Mouse (Mus musculus): ENCODE results near the gene Arhgap23. TPM values are rescaled to one million over a fixed set of nuclear protein-coding genes. Genes with fewer than 3 reads are reported as not detected.
A peak's percentile ranks its signal among the peaks of the same experiment; 100 is the strongest.

Arhgap23 gene
- polyA plus RNA-seq, 1 experiment from 2014 or later, result 4.2 TPM

DNA sequence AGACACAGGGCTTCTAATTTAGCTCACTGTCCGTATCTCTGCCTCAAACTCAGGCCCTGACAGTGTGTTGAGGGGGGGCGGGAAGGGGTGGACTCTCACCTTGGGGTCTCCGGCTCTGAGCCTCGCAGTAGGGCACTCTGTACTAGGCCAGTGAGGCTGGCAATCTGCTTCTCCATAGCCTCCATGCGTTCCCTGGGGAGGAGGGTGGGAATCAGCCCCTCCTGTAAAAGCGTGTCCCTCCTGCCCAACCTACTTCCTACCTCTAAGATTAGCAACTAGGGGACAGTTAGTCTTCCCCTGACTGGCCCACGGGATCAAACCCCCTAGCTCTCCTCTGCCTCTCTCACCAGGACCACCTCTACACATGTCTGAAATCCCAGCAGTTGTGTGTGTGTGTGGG, 118.3 kb downstream of the Arhgap23 start:
- H3K36me3 ChIP-seq (replicated peaks), result peaks cover 11% of the 10 kb centered on the region; the same call in 1 of the 2 replicates
- H3K27ac ChIP-seq, result no peak overlapping the region
- ATAC-seq (ENCODE audit: low FRiP score), result no peak
- no peak overlapping the region for H3K9ac ChIP-seq
- no peak overlapping the region for H3K4me2 ChIP-seq
- no peak overlapping the region for H3K4me3 ChIP-seq (replicated peaks)
- peaks cover 59% of the 10 kb centered on the region for H3K4me1 ChIP-seq
- 40% methylated on average over 7 of the region's 7 CpGs for WGBS
- H3K27me3 ChIP-seq, result peaks cover 75% of the 10 kb centered on the region
- H3K9me3 ChIP-seq, result no peaks in the 10 kb centered on the region

GRCm38 (mm10) chr11:97534442-97535307, 119.3 kb downstream of the Arhgap23 start:
- H3K9me3 ChIP-seq, result no peaks in the 10 kb centered on the region
- peaks cover 76% of the 10 kb centered on the region for H3K27me3 ChIP-seq
- no peak for ATAC-seq (ENCODE audit: low FRiP score)
- H3K4me3 ChIP-seq (replicated peaks), result peak overlapping the region; percentile 22
- H3K4me2 ChIP-seq, result peak overlapping the region; percentile 36
- 7% methylated on average over 94 of the region's 95 CpGs for WGBS
- H3K36me3 ChIP-seq (replicated peaks), result peaks cover 1% of the 10 kb centered on the region; the same call in 1 of the 2 replicates
- peak overlapping the region; percentile 9; the same call in 1 of the 2 replicates for H3K9ac ChIP-seq
- no peak overlapping the region for H3K27ac ChIP-seq
- H3K4me1 ChIP-seq, result peaks cover 63% of the 10 kb centered on the region

DNA sequence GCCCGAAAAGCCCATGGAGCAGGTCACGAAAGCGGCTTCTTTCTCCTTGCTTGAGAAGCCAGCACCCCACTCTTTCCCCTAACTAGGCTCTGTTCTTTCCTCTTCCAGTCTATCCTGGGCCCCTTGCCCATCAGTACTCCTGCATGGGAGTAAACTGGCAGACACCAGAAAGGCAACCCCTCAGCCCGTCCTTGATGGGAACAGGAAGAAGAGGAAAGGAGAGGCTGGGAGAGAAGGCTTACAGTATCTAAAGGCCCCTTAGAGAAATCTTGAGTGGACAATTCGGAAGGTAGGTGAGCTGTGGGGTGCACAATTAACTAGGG, 119.9 kb downstream of the Arhgap23 start:
- no peaks in the 10 kb centered on the region for H3K9me3 ChIP-seq
- H3K9ac ChIP-seq, result peak overlapping the region; percentile 9; the same call in 1 of the 2 replicates
- no peak for ATAC-seq (ENCODE audit: low FRiP score)
- H3K4me3 ChIP-seq (replicated peaks), result no peak overlapping the region
- H3K27me3 ChIP-seq, result peaks cover 76% of the 10 kb centered on the region
- no peaks in the 10 kb centered on the region; the same call in 1 of the 2 replicates for H3K36me3 ChIP-seq (replicated peaks)
- no peak overlapping the region for H3K27ac ChIP-seq
- 44% methylated on average over 5 of the region's 5 CpGs for WGBS
- H3K4me1 ChIP-seq, result peaks cover 69% of the 10 kb centered on the region
- H3K4me2 ChIP-seq, result 0 out of 2 replicates have a peak overlapping the region, but pooled peaks have one; percentile 36

GRCm38 (mm10) chr11:97535660-97536059, 120.3 kb downstream of the Arhgap23 start:
- Histone ChIP-seq H3K27ac (no peak overlapping the region), H3K4me1 (peaks cover 73% of the 10 kb centered on the region), H3K9me3 (no peaks in the 10 kb centered on the region), H3K4me3 (replicated peaks) (no peak overlapping the region), H3K27me3 (peaks cover 76% of the 10 kb centered on the region), H3K36me3 (replicated peaks) (no peaks in the 10 kb centered on the region; the same call in 1 of the 2 replicates), H3K4me2 (no peak overlapping the region), H3K9ac (no peak overlapping the region)
- ATAC-seq (ENCODE audit: low FRiP score), result no peak
- WGBS, result 70% methylated on average over 4 of the region's 5 CpGs

DNA sequence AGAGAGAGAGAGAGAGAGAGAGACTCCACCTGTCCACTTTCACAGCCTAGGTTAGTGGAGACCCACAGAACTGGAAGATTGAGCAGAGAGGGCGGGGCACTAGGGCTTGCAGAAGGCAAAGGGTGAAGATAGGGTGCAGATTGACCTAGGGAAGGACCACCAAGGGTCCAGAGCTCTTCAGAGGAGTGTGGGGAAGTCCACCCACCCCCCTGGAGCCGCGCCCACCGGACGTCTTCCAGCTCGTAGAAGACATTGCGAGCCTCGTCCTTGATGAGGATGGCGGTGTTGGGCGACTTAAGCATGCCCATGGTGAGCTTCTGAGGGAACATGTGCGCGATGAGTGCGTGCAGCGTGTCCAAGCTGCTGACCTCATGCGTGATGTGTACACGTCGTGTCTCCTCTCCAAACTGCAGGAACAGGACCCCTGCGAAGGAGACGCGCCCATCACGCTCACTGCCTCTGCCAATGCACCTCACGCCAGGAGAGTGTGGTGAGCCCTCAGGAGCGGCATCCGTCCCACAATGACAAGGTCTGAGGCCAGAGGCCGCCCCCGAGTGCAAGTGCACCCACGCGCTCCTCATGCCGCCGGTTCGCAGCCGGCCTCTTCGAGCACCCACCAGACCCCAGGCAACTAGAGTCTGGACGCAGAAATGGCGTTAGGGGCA, 120.9 kb downstream of the Arhgap23 start:
- Histone ChIP-seq H3K9me3 (no peaks in the 10 kb centered on the region), H3K27me3 (peaks cover 70% of the 10 kb centered on the region), H3K4me1 (peaks cover 77% of the 10 kb centered on the region), H3K9ac (0 out of 2 replicates have a peak overlapping the region, but pooled peaks have one; percentile 30), H3K4me2 (peak overlapping the region; percentile 61), H3K4me3 (replicated peaks) (peak overlapping the region; percentile 33), H3K36me3 (replicated peaks) (no peaks in the 10 kb centered on the region), H3K27ac (no peak overlapping the region)
- WGBS, result 24% methylated on average over 35 of the region's 35 CpGs
- no peak for ATAC-seq (ENCODE audit: low FRiP score)

DNA sequence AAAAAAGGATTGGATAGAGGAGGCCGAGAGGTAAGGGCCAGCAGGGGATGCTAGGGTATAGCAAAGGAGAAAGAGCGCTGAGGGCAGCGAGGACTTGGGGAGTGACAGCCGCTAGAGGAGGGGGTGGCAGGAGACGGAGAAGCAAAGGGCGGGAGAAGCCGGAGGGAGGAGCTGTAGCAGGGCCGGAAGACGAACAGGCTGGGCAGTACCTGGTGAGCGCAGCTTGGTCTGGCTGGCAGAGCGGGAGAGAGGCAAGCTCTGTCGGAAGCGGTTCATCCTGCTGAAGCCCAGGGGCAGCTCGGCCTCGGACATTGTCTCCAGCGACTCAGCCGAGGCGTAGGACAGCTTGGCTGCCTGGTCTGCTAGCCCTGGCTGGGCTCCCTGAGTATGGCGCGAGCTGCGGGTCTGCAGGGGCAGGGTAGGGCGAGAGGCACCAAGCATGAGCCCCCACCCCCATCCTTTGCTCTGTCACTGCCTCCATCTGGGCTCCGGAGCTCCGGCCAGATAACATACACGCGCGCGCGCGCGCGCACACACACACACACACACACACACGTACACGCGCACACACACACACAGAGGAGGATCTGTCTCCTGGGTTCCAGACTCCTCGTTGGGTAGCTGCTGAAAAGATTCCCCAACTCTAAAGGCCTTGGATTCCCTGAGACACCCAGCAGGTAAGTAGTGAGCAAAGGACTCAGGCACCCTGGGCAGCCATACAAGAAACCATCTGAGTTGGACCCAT, 121.7 kb downstream of the Arhgap23 start:
- H3K9ac ChIP-seq, result peak overlapping the region; percentile 30
- no peaks in the 10 kb centered on the region for H3K36me3 ChIP-seq (replicated peaks)
- peak overlapping the region; percentile 61 for H3K4me2 ChIP-seq
- H3K27ac ChIP-seq, result no peak overlapping the region
- peaks cover 67% of the 10 kb centered on the region for H3K27me3 ChIP-seq
- H3K4me1 ChIP-seq, result peaks cover 72% of the 10 kb centered on the region
- ATAC-seq (ENCODE audit: low FRiP score), result peak; percentile 34; the same call in 1 of the 2 replicates
- WGBS, result under 1% methylated on average over 33 of the region's 36 CpGs
- H3K9me3 ChIP-seq, result no peaks in the 10 kb centered on the region
- peak overlapping the region; percentile 33 for H3K4me3 ChIP-seq (replicated peaks)

DNA sequence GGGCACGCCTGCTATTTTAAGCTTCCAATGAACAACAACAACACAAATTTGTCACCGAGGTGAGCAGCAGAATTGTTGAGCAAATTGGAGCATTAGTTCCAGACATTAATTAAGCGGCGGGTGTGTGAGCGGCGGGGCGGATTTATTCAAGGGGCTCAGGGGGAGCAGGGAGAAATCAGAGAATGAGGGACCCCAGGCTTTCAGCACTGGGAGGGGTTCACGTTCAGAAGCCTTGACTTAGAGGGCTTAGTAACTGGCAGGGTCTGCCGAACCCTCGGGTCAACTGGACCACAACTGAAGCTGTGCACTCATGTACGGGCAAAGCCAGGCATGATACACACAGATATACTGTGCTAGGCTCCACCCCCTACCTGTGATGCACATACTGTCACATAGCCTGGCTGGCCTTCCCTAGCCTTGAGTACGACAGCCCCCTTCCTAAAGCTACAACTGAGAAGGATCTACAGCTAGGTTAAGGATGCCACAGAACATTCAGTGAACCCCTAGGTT, 122.3 kb downstream of the Arhgap23 start:
- 14% methylated on average over 12 of the region's 12 CpGs for WGBS
- no peaks in the 10 kb centered on the region for H3K9me3 ChIP-seq
- H3K27me3 ChIP-seq, result peaks cover 67% of the 10 kb centered on the region
- no peak overlapping the region for H3K27ac ChIP-seq
- H3K9ac ChIP-seq, result no peak overlapping the region
- H3K4me3 ChIP-seq (replicated peaks), result no peak overlapping the region; the same call in 1 of the 2 replicates
- ATAC-seq (ENCODE audit: low FRiP score), result no peak
- peak overlapping the region; percentile 61 for H3K4me2 ChIP-seq
- H3K4me1 ChIP-seq, result peaks cover 71% of the 10 kb centered on the region
- H3K36me3 ChIP-seq (replicated peaks), result no peaks in the 10 kb centered on the region

- Histone ChIP-seq H3K36me3 (replicated peaks) (no peaks in the 10 kb centered on the region), H3K9ac (no peak overlapping the region), H3K4me3 (replicated peaks) (no peak overlapping the region), H3K4me1 (peaks cover 68% of the 10 kb centered on the region), H3K4me2 (no peak overlapping the region), H3K9me3 (no peaks in the 10 kb centered on the region), H3K27me3 (peaks cover 62% of the 10 kb centered on the region), H3K27ac (no peak overlapping the region)
- 56% methylated on average over 5 of the region's 5 CpGs for WGBS
- no peak for ATAC-seq (ENCODE audit: low FRiP score)
Observed at GRCm38 (mm10) chr11:97539622-97540021, 124.3 kb downstream of the Arhgap23 start.

DNA sequence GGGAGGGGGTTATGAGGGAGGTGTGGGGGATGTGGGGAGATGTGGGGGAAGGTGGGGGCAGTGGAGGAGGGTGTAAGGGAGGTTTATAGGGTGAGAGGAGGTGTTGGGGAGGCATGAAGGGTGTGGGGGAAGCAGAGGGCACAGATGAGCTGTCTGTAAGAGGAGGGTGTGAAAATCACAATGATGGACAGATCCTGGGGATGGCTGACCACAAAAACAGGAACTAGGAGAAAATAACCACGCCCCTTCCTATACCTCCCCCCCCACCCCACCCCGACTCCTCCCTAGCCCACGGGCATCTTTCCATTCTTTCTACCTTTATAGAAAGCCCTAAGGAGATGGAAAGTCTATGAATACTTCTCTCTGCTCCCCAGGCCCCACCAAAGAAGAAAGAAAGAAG, 124.8 kb downstream of the Arhgap23 start:
- Histone ChIP-seq H3K4me3 (replicated peaks) (no peak overlapping the region), H3K27me3 (peaks cover 62% of the 10 kb centered on the region), H3K9ac (no peak overlapping the region), H3K4me1 (peaks cover 63% of the 10 kb centered on the region), H3K36me3 (replicated peaks) (no peaks in the 10 kb centered on the region), H3K9me3 (no peaks in the 10 kb centered on the region), H3K4me2 (no peak overlapping the region), H3K27ac (peak overlapping the region; percentile 19; the same call in 1 of the 2 replicates)
- no peak for ATAC-seq (ENCODE audit: low FRiP score)
- 85% methylated on average over 3 of the region's 3 CpGs for WGBS

GRCm38 (mm10) chr11:97540604-97541003, 125.3 kb downstream of the Arhgap23 start:
- H3K4me3 ChIP-seq (replicated peaks), result no peak overlapping the region
- peaks cover 60% of the 10 kb centered on the region for H3K4me1 ChIP-seq
- H3K36me3 ChIP-seq (replicated peaks), result no peaks in the 10 kb centered on the region
- H3K9ac ChIP-seq, result no peak overlapping the region
- peak; percentile 21; the same call in 1 of the 2 replicates for ATAC-seq (ENCODE audit: low FRiP score)
- 48% methylated on average over 3 of the region's 3 CpGs for WGBS
- peak overlapping the region; percentile 19; the same call in 1 of the 2 replicates for H3K27ac ChIP-seq
- H3K27me3 ChIP-seq, result peaks cover 62% of the 10 kb centered on the region
- H3K4me2 ChIP-seq, result no peak overlapping the region
- H3K9me3 ChIP-seq, result no peaks in the 10 kb centered on the region

GRCm38 (mm10) chr11:97542171-97543150, 127.1 kb downstream of the Arhgap23 start:
- Histone ChIP-seq H3K4me2 (no peak overlapping the region), H3K27ac (0 out of 2 replicates have a peak overlapping the region, but pooled peaks have one; percentile 19), H3K4me1 (peaks cover 63% of the 10 kb centered on the region), H3K9ac (no peak overlapping the region), H3K4me3 (replicated peaks) (no peak overlapping the region), H3K36me3 (replicated peaks) (no peaks in the 10 kb centered on the region), H3K9me3 (no peaks in the 10 kb centered on the region), H3K27me3 (peaks cover 62% of the 10 kb centered on the region)
- WGBS, result 81% methylated on average over 22 of the region's 22 CpGs
- ATAC-seq (ENCODE audit: low FRiP score), result no peak
